Mouse (Mus musculus) CH12.LX (cell line): ENCODE results near the gene Ppp1cc. TPM values are rescaled to one million over a fixed set of nuclear protein-coding genes. Genes with fewer than 3 reads are reported as not detected.
A peak's percentile ranks its signal among the peaks of the same experiment; 100 is the strongest.

Experiments
- DNase-seq: peaks from one replicate; pipeline ENCODE4 v3.0.0-alpha.2; 2013; ENCODE audit errors: extremely low read depth
- H3K27ac ChIP-seq: 2 replicates; pipeline ENCODE4 v1.5.1; 2012; ENCODE audit warnings: low read depth, mild to moderate bottlenecking, control low read depth, moderate library complexity; ENCODE audit not compliant: insufficient read depth
- H3K27me3 ChIP-seq: replicated peaks from 2 replicates; pipeline ENCODE3; 2012; ENCODE audit warnings: inconsistent platforms
- H3K36me3 ChIP-seq, 2 experiments: replicated peaks in 1 of 2; 2 replicates each; pipeline versions ENCODE3 to v1.6.1; 2012; ENCODE audit warnings: inconsistent platforms in 1 of 2, low read length in 1 of 2, mild to moderate bottlenecking in 1 of 2, mixed read lengths in 1 of 2, moderate library complexity in 1 of 2; ENCODE audit not compliant: control insufficient read depth in 1 of 2, insufficient read depth in 1 of 2
- H3K4me1 ChIP-seq, 2 experiments: 2 replicates each; pipeline ENCODE4 v1.6.1; 2012; ENCODE audit warnings: inconsistent platforms in 1 of 2, moderate library complexity in 1 of 2; ENCODE audit not compliant: insufficient read depth in 2 of 2, control insufficient read depth in 1 of 2
- H3K4me2 ChIP-seq: 2 replicates; pipeline ENCODE4 v1.6.1; 2012; ENCODE audit warnings: low read depth, mild to moderate bottlenecking, control low read depth; ENCODE audit not compliant: poor library complexity, insufficient read depth, severe bottlenecking
- H3K4me3 ChIP-seq, 3 experiments: fragments of 150-350 bp in 1 of 3; sonication (generic) in 1 of 3; replicated peaks in 1 of 3; 2 replicates each; pipeline versions ENCODE3 to v1.5.1; 2011 to 2012; ENCODE audit warnings: low read depth in 2 of 3, low read length in 2 of 3, mild to moderate bottlenecking in 2 of 3, moderate library complexity in 2 of 3, control low read depth in 1 of 3, improper control_type of control experiment in 1 of 3, inconsistent platforms in 1 of 3, mixed read lengths in 1 of 3; ENCODE audit not compliant: poor library complexity in 1 of 3
- H3K79me2 ChIP-seq: replicated peaks from 2 replicates; pipeline ENCODE4 v1.6.1; 2012; ENCODE audit warnings: mild to moderate bottlenecking, moderate library complexity; ENCODE audit not compliant: control insufficient read depth, poor library complexity, insufficient read depth, severe bottlenecking; ENCODE audit errors: extremely low read depth
- H3K9ac ChIP-seq: 2 replicates; pipeline ENCODE4 v1.6.1; 2012; ENCODE audit warnings: low read depth, mild to moderate bottlenecking, control low read depth, moderate library complexity; ENCODE audit not compliant: insufficient read depth
- H3K9me3 ChIP-seq: replicated peaks from 2 replicates; pipeline ENCODE3; 2012; ENCODE audit warnings: low read length, inconsistent platforms, mixed read lengths
- CHD1 ChIP-seq: IDR thresholded peaks from 2 replicates; pipeline ENCODE4 v1.6.1; 2012; ENCODE audit warnings: low read depth, low read length, improper control_type of control experiment, inconsistent platforms
- CHD2 ChIP-seq: IDR thresholded peaks from 2 replicates; pipeline ENCODE4 v1.6.1; 2011; ENCODE audit warnings: low read length, improper control_type of control experiment
- E2F4 ChIP-seq: IDR thresholded peaks from 2 replicates; pipeline ENCODE4 v1.6.1; 2011; ENCODE audit warnings: low read depth, low read length, improper control_type of control experiment; ENCODE audit not compliant: insufficient replicate concordance
- ELF1 ChIP-seq: IDR thresholded peaks from 2 replicates; pipeline ENCODE4 v1.6.1; 2014; ENCODE audit warnings: low read depth, mild to moderate bottlenecking, inconsistent platforms, low read length, improper control_type of control experiment
- HCFC1 ChIP-seq: IDR thresholded peaks from 2 replicates; pipeline ENCODE4 v1.6.1; 2012; ENCODE audit warnings: low read depth, mild to moderate bottlenecking, inconsistent platforms, low read length, improper control_type of control experiment
- IRF4 ChIP-seq: IDR thresholded peaks from 2 replicates; pipeline ENCODE4 v1.6.1; 2014; ENCODE audit warnings: low read depth, mild to moderate bottlenecking, inconsistent platforms, low read length, improper control_type of control experiment
- KAT2A ChIP-seq: IDR thresholded peaks from 2 replicates; pipeline ENCODE4 v1.6.1; 2012; ENCODE audit warnings: low read length, improper control_type of control experiment, inconsistent platforms; ENCODE audit not compliant: insufficient replicate concordance
- MAFK ChIP-seq: IDR thresholded peaks from 2 replicates; pipeline ENCODE4 v1.6.1; 2011; ENCODE audit warnings: low read length, improper control_type of control experiment; ENCODE audit not compliant: insufficient replicate concordance
- MAX ChIP-seq: IDR thresholded peaks from 2 replicates; pipeline ENCODE4 v1.6.1; 2011; ENCODE audit warnings: low read length, improper control_type of control experiment
- MAZ ChIP-seq: IDR thresholded peaks from 2 replicates; pipeline ENCODE4 v1.6.1; 2012; ENCODE audit warnings: low read depth, mild to moderate bottlenecking, inconsistent platforms, low read length, improper control_type of control experiment, moderate library complexity
- MEF2A ChIP-seq: IDR thresholded peaks from 2 replicates; pipeline ENCODE4 v1.6.1; 2014; ENCODE audit warnings: low read depth, mild to moderate bottlenecking, inconsistent platforms, low read length, improper control_type of control experiment, borderline replicate concordance
- MXI1 ChIP-seq: IDR thresholded peaks from 2 replicates; pipeline ENCODE4 v1.6.1; 2011; ENCODE audit warnings: mild to moderate bottlenecking, low read depth, low read length, improper control_type of control experiment
- MYC ChIP-seq: IDR thresholded peaks from 2 replicates; pipeline ENCODE4 v1.6.1; 2011; ENCODE audit warnings: low read depth, mild to moderate bottlenecking, improper control_type of control experiment, low read length
- NELFE ChIP-seq: IDR thresholded peaks from 2 replicates; pipeline ENCODE4 v1.6.1; 2011; ENCODE audit warnings: low read depth, low read length, improper control_type of control experiment
- NRF1 ChIP-seq: IDR thresholded peaks from 2 replicates; pipeline ENCODE4 v1.6.1; 2014; ENCODE audit warnings: low read depth, mild to moderate bottlenecking, inconsistent platforms, low read length, improper control_type of control experiment, moderate library complexity
- PAX5 ChIP-seq: IDR thresholded peaks from 2 replicates; pipeline ENCODE4 v1.6.1; 2012; ENCODE audit warnings: low read length, inconsistent platforms, mixed read lengths
- POLR2A ChIP-seq: IDR thresholded peaks from 2 replicates; pipeline ENCODE4 v1.6.1; 2011; ENCODE audit warnings: low read depth, mild to moderate bottlenecking, improper control_type of control experiment, low read length
- POLR2AphosphoS2 ChIP-seq: IDR thresholded peaks from 2 replicates; pipeline ENCODE4 v1.6.1; 2011; ENCODE audit warnings: low read depth, low read length, improper control_type of control experiment
- SIN3A ChIP-seq: IDR thresholded peaks from 2 replicates; pipeline ENCODE4 v1.6.1; 2012; ENCODE audit warnings: low read length, improper control_type of control experiment, inconsistent platforms
- SMC3 ChIP-seq: IDR thresholded peaks from 2 replicates; pipeline ENCODE4 v1.6.1; 2011; ENCODE audit warnings: low read depth, low read length, improper control_type of control experiment
- TBP ChIP-seq: conservative IDR thresholded peaks from 2 replicates; pipeline ENCODE4 v1.6.1; 2011; ENCODE audit warnings: low read depth, low read length, improper control_type of control experiment
- TCF12 ChIP-seq: IDR thresholded peaks from 2 replicates; pipeline ENCODE4 v1.6.1; 2014; ENCODE audit warnings: low read depth, mild to moderate bottlenecking, inconsistent platforms, low read length, improper control_type of control experiment
- UBTF ChIP-seq: IDR thresholded peaks from 2 replicates; pipeline ENCODE4 v1.6.1; 2012; ENCODE audit warnings: low read depth, mild to moderate bottlenecking, inconsistent platforms, low read length, improper control_type of control experiment, moderate library complexity
- ZKSCAN1 ChIP-seq: IDR thresholded peaks from 2 replicates; pipeline ENCODE4 v1.6.1; 2012; ENCODE audit warnings: low read depth, inconsistent platforms, low read length, improper control_type of control experiment, borderline replicate concordance
- ZMIZ1 ChIP-seq: IDR thresholded peaks from 2 replicates; pipeline ENCODE4 v1.6.1; 2012; ENCODE audit warnings: low read depth, mild to moderate bottlenecking, inconsistent platforms, low read length, improper control_type of control experiment
- ZNF384 ChIP-seq: IDR thresholded peaks from 2 replicates; pipeline ENCODE4 v1.6.1; 2012; ENCODE audit warnings: low read depth, low read length, improper control_type of control experiment, inconsistent platforms
- dilution Hi-C: fragments of 300-500 bp; cut with MboI; formaldehyde crosslinking; loops from 2 replicates; pipeline ENCODE4 v1.14.3; 2020; ENCODE audit warnings: low sequenced_read_pairs; ENCODE audit not compliant: extremely low pct_unique_long_range_greater_than_20kb, extremely low pct_ligation_motif_present
- in situ Hi-C: fragments of 300-500 bp; cut with MboI; formaldehyde crosslinking; loops from 3 replicates; pipeline ENCODE4 v1.14.3; 2019; ENCODE audit warnings: low sequenced_read_pairs, low pct_ligation_motif_present, low pct_unique_long_range_greater_than_20kb, mixed read lengths
- polyA plus RNA-seq: library from polyadenylated mRNA; unstranded; fragments of >175 nt; gene quantifications from 2 replicates; pipeline ENCODE4 v1.2.1, GENCODE M21; 2012; ENCODE audit warnings: low read depth; ENCODE audit not compliant: insufficient read length
- total RNA-seq, 2 experiments: library from RNA; depleted of rRNA; stranded (reverse); fragments of 300-350 nt in 1 of 2; fragments of >200 nt in 1 of 2; gene quantifications; 2 replicates each; pipeline ENCODE4 v1.2.3; 2012 to 2014

The Ppp1cc gene
- 191 and 234 TPM in 2 replicates for total RNA-seq (2012; rRNA removed)
- 401 and 406 TPM in 2 replicates for total RNA-seq (2014; rRNA removed)
- polyA plus RNA-seq: 358 and 375 TPM in 2 replicates

DNA sequence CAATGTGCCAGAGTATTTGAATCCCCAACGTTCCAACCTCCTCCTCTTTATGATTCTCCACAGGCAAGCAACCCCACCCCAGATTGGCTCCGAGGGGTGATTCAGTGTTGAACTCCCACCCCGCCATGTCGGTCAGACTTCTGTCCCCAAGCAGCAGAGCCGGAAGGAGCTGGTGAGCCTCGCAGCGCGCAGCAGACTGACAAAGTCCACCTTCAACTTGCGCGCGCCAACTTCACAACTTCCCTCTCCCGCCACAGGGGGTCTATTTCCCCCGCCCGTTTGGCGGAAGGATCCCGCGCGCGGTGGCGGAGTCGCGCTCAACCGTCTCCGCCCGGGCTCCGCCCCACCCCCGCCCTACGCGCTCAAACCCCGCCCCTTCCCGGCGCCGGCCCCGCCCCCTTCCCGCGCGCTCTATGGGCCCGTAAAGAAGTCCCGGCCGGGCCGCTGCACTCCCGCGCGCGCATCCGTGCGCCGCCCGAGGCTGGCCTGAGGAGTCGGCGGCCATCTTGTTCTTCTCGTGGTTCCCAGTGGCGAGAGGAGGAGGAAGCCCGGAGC is at the start of gene Ppp1cc:
Ppp1cc (plus strand) TSS at position 452 of the 555 bp plus-strand sequence.
- Histone ChIP-seq H3K4me2 (peak within 1 kb of the TSS; percentile 63), H3K9ac (peak within 1 kb of the TSS; percentile 99), H3K36me3 (peaks cover 20 to 32% of the 10 kb centered on the region in 2 experiments), H3K27me3 (peaks cover 4% of the 10 kb centered on the region), H3K4me1 (peaks cover 13 to 46% of the 10 kb centered on the region in 2 experiments), H3K27ac (peak within 1 kb of the TSS; percentile 51), H3K4me3 (peak within 1 kb of the TSS; percentile 94 to 100 (median 99)), H3K9me3 (no peaks in the 10 kb centered on the region), H3K79me2 (peaks cover 46% of the 10 kb centered on the region)
- peak; percentile 61; the same call in 1 of the 2 replicates for TF ChIP-seq IRF4
- TF ChIP-seq MAFK: no peak
- TF ChIP-seq ZNF384: no peak
- peak; percentile 84 for TF ChIP-seq TBP
- peak; percentile 69 for TF ChIP-seq MEF2A
- TF ChIP-seq NRF1: peak; percentile 62
- peak; percentile 96 for TF ChIP-seq E2F4
- TF ChIP-seq PAX5: no peak
- TF ChIP-seq MXI1: peak; percentile 61; the same call in 1 of the 2 replicates
- TF ChIP-seq POLR2A: peak; percentile 92
- no peak; the same call in 1 of the 2 replicates for TF ChIP-seq SMC3
- peak; percentile 60; the same call in 1 of the 2 replicates for TF ChIP-seq HCFC1
- TF ChIP-seq CHD2: peak; percentile 62
- peak; percentile 77; the same call in 1 of the 2 replicates for TF ChIP-seq ZMIZ1
- no peak for TF ChIP-seq ZKSCAN1
- TF ChIP-seq MAZ: peak; percentile 88; the same call in 1 of the 2 replicates
- TF ChIP-seq NELFE: peak; percentile 90
- peak; percentile 73 for TF ChIP-seq MAX
- TF ChIP-seq MYC: peak; percentile 63; the same call in 1 of the 2 replicates
- 0 out of 2 replicates have a peak, but pooled peaks have one; percentile 52 for TF ChIP-seq POLR2AphosphoS2
- peak; percentile 85 for TF ChIP-seq SIN3A
- TF ChIP-seq CHD1: no peak; the same call in 1 of the 2 replicates
- TF ChIP-seq KAT2A: peak; percentile 90
- TF ChIP-seq UBTF: peak; percentile 9; the same call in 1 of the 2 replicates
- TF ChIP-seq TCF12: peak; percentile 84; the same call in 1 of the 2 replicates
- peak; percentile 75 for TF ChIP-seq ELF1
- DNase-seq: peak; percentile 92
- in situ Hi-C loops: no loop called here
- dilution Hi-C loops: no loop called here
